Mouse (Mus musculus) spleen, adult 12 weeks (tissue): ENCODE measurements around the gene Fam50a.

Source experiments
- DNase-seq: peaks from one replicate; pipeline ENCODE4 v3.0.0; 2022; ENCODE audit warnings: low spot score

Gene Fam50a

DNA sequence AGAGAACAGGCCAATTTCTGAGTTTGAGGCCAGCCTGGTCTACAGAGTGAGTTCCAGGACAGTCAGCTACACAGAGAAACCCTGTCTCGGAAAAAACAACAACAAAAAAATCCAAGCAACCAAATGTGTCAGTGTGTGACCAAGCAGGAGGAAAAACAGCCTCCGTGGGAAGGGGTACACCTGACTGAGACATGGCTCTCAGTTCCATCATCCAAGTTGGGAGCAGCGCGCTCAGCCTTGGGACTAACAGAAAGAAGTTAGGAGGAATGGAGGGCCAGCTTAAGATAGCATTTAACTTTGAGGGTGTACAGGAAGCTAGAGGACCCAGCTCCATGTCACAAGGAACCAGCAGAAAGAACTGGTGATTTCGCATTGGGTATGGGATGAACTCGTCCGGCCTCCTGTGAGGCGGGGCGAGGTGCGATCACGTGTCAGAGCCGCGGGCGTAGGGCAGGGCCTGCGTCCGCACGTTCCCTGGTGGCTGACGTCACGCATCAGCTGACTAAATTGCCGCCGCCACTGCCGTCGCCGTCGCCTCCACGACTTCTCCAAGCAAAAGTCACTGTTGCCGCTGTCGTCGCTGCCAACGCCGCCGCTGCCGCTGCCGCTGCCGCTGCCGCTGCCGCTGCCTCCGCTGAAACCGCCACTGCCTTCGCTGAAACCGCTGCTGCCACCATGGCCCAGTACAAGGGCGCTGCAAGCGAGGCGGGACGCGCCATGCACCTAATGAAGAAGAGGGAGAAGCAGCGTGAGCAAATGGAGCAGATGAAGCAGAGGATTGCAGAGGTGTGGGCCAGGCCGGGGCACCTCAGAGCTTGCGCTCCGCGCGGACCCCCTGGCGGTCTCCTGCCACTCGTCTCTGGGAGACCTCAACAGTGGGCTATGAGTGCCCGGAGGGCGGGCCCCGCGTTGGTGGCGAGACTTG is at the start of gene Fam50a:
Gene Fam50a (plus strand): TSS at position 494 of the 925 bp plus-strand sequence.
- DNase-seq, result peak; percentile 78

DNA sequence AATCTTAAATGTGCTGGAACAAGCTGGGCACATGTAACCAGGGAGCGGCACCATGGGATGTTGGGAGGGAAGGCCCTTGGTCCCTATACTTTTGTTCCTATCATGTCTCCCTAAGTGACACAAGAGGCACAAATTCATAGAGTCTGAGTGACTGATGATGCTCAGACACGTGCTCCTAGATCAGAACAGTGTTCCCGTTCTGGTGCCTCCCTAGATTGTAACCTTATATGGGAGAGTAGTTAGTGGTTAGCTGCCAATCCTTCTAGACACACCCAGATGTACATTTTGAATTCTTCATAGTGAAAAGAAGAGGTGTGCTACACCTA is 43.1 kb upstream of the Fam50a start:
- DNase-seq, result no peak

DNA sequence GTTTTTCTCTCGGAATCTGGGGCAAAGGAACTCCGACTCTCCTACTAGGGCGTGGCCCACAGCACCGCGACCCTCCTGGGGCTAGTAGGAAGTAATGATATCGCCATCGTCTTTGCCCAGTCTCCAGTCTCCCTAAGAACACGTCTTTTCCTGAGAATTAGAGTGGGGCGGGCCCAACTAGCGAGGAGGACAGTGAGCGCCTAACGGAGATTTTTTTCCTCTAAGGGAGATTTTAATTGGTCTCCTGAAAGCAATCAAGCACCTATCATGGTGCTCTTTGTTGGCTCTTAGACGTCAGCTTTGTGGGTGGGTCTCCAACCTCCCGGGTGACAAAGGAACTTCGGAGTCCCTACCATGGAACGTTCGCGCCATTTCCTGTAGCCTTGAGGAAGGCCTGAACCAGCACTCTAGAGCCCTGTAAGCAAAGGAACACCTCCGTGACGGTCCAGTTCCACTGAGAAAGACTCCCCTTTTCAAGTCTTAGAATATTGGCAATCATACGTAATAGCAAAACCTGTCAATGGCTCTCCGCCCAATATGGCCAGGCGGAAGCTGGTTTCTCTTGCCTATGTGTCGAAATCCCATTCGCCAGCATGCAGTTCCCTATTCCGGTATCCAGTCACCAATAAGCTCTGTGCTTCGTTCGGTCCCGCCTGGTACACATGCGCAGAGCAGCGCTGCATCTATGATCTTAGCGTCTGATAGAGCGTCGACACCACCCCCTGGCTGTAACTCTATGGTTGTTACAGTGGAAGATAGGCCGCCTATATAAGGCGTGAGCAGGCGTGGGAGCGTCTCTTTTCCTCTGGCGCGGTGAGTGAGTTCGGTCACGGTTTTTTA is 42.6 kb upstream of the Fam50a start, which contains the start of gene Rpl10:
Gene Rpl10 (plus strand): TSS at position 751 of the 840 bp plus-strand sequence.
- peak; percentile 82 for DNase-seq

GRCm38 (mm10) chrX:74270902-74271551 is 41.8 kb upstream of the Fam50a start:
- DNase-seq, result peak; percentile 9

DNA sequence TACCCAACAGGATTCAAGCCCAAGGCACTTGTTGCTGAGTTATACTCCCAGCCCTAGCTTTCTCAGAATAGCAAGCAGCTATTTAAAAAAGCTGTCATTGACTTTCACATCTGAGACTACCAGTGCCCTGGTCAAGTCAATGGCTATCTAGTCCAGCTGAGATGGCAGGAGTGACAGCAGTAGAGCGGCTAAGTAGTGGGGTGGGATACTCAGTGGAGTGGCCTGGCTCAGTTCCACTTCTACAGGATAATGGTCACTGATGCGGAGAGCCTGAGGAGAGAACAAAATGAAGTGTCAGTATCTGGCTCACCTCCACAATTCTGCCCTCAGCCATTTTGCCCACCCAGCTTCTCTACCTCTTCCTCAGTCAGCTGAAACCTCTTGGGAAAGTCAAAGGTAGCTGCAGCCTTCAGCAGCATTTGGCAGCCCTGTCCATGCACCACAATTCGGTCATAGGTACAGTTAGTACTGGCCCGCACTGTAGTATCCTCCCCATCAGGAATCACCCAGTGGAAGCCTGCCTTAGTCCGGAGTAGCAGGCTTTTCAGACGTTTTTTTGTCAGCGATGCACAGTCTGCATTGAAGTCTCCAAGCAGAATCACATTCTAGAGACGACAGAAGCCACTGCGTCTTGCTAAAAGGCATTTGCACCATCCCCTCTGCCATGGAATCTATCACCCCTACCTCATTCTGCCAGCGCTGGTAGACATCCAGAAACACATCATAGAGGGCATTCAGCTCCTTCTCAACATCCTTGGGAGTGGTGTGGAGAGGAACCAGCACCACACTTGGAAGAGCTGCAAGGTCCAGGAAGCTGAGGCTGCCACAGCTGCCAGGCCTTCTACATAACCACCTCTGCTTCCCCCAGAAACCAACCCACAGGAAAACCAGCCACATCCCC is 39.2 kb upstream of the Fam50a start:
- no peak for DNase-seq

GRCm38 (mm10) chrX:74277916-74278315 is 34.9 kb upstream of the Fam50a start:
- no peak for DNase-seq

- no peak for DNase-seq
These were observed 31.6 kb upstream of the Fam50a start for GRCm38 (mm10) chrX:74281041-74281731.

- peak; percentile 55 for DNase-seq
These were observed 31.0 kb upstream of the Fam50a start, which contains the start of the genes Taz and Dnase1l1 for GRCm38 (mm10) chrX:74281732-74282394. TSS of gene Taz (plus strand) at chrX:74281912. TSS of gene Dnase1l1 (minus strand) at chrX:74282337.

- DNase-seq, result peak; percentile 79
These were observed 30.3 kb upstream of the Fam50a start for GRCm38 (mm10) chrX:74282395-74283091.

- no peak for DNase-seq
These were observed 29.8 kb upstream of the Fam50a start for GRCm38 (mm10) chrX:74283092-74283437.

GRCm38 (mm10) chrX:74293431-74293830 is 19.4 kb upstream of the Fam50a start:
- DNase-seq, result no peak

GRCm38 (mm10) chrX:74296538-74297448 is 16.0 kb upstream of the Fam50a start, which contains the start of gene Atp6ap1:
TSS of gene Atp6ap1 (plus strand) at chrX:74297097.
- peak; percentile 89 for DNase-seq

DNA sequence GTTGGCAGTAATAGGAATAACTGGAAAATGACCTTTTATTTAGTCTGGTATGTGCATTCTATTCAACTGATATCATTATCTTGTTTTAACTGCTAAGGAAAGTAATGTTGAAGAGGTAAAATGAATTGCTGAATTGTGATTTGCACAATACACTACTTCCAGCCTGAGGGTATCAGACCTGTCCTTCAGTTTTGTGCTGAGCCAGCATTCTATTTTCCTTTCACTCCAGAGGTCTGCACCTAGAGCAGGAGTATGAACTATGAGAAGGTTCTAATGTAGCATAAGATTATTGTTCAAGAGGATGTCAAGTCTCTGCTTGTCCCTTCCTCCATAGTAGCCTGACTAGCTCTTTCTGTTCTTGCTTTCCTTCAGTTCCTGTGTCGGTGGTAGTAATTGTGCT is 14.5 kb upstream of the Fam50a start:
- no peak for DNase-seq

GRCm38 (mm10) chrX:74299721-74300120 is 13.1 kb upstream of the Fam50a start:
- no peak for DNase-seq

GRCm38 (mm10) chrX:74304867-74305700 is 7.7 kb upstream of the Fam50a start, which contains the start of gene Gdi1:
TSS of gene Gdi1 (plus strand) at chrX:74304998.
- peak; percentile 75 for DNase-seq

GRCm38 (mm10) chrX:74328725-74329161 is 15.9 kb downstream of the Fam50a start, which contains the start of gene Plxna3:
TSS of gene Plxna3 (plus strand) at chrX:74329066.
- peak; percentile 38 for DNase-seq

DNA sequence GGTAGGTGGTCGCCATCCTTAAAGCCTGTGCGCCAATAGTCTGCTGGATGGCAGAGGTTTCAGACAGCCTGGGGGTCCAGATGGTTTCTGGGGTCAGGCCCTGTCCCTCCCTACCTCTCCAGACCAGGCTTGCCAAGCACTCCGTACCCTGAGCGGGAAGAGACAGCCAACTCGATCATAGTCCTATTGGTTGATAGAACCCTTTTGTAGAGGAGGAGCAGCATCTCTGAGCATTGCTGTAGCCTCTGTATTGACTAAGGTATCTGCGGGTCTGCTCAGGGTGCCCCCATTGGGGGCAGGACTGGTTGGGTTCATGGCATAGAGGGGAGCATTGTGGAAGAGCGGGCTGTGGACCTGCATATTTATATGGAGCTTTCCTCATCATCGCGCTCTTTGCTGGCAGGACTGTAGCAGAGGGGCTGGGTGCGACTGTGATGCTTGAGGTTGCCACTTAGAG is 16.4 kb downstream of the Fam50a start:
- no peak for DNase-seq
